Mouse (Mus musculus): ENCODE measurements around the gene Pxk.

Gene Pxk

DNA sequence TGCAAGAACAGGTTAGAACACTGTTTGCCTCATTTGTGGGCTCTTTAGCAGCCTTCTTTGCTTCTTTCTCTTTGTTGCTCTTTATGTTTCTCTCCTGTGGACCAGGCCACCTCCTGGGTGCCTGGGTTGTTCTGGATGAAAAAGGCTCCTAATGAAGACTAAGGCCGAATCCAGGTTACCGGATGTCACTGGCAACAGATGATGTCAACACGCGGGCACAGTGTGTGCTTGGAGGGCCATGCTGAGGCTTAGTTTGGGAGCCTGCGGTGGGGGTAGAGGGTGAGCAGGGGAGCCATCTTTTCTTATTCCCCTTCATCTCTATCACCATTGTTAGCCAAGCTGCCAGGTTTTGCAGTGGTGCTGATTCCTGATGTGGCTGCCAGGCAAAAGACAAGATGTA is 109.5 kb downstream of the Pxk start:
- DNase-seq = no peak

DNA sequence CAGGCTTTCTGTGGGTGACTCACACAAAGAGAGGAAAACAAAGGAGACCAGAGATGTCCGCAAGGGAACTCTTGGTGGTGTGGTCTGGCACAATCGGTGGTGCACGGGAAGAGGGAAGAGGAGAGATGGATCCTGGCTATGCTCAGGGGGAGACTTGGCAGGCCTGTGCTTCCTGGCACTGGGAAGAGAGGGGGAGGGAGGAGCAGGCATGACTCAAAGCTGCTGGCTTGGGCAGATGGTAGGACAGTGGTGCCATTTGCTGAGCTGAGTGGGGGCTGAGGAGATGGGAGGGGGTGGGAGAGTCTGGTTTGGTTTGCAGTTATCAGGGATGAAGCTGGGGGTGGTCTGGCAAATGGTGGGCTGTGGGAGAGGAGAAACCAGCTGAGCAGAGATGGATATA is 110.9 kb downstream of the Pxk start:
- DNase-seq = no peak

DNA sequence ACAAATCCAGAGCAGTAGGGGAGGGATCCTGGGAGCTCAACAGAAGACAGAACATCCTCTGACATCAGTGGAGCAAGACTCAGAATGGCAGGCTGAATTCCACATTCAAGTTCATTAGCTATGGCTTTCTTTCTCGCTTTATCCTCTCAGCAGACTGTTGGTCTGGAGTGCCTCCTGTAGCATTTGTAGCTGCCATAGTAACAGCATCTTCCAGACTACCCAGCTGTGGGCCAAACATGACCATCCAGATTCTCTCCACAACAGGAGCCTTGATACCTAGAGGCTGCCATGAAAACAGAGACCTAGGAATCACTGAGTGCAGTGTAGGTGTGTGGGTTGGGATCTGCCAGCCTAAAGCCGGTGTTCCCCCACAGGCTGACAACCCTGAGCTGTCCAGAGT is 111.9 kb downstream of the Pxk start:
- DNase-seq = no peak

DNA sequence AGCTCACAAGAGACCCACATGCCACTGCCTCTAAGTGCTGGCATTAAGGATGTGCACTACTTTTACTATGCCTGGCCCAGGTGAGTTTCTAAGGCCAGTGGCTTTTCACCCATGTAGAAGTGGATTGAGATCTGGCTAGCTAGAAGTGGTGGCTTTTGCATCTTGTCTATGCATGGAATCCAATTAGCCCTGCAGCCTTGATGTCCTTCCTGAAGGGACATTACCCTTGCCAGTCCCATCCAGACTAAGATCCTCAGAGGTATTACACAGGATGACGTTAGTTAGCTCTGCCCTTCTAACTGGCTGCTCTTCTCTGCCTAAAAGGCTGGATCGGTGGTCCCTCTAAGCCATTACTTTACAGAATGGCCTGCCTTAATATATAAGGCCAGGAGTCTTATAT is 115.0 kb downstream of the Pxk start:
- DNase-seq = no peak

DNA sequence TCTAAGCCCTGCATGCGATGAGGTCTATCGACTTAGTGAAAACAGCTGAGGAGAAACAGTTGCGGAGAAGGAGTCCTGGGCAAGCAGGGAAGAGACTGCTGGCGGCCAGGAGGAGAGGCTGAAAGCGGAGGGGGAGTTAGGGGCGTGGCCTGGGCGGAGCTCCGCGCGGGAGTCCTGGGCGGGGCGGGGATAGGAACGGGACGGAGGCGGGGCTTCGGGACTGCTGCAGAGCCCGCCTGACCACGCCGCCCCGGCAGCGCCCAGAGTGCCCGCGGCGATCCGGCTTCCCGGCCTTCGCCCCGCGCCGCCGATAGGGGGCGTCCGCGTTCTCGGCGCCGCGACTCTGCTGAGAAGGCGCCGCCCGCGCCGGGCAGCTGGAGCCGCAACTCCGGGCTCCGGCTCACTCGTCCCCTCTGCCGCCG is 115.8 kb downstream of the Pxk start, which contains the start of gene Kctd6:
TSS of gene Kctd6 (plus strand) at position 338 of the 422 bp plus-strand sequence.
- DNase-seq = peak; percentile 100

Measured in lung, postnatal 14 days (tissue).